Mouse (Mus musculus) cortical plate, adult 2 months (tissue): ENCODE results near the gene Cenpb.

Source experiments
- CTCF ChIP-seq: fragments of 200-500 bp; IDR thresholded peaks from 2 replicates; pipeline ENCODE4 v1.5.1; 2011; ENCODE audit warnings: mild to moderate bottlenecking, control low read depth, low read length; ENCODE audit not compliant: insufficient read depth; ENCODE audit errors: extremely low read depth
- POLR2A ChIP-seq: fragments of 200-500 bp; IDR thresholded peaks from 2 replicates; pipeline ENCODE4 v1.6.1; 2011; ENCODE audit warnings: mild to moderate bottlenecking, low read length, control low read depth; ENCODE audit not compliant: insufficient read depth; ENCODE audit errors: extremely low read depth

- TF ChIP-seq POLR2A (no peak), CTCF (no peak)
Measured at GRCm38 (mm10) chr2:131223569-131223968, 43.7 kb upstream of the Cenpb start.
